Mouse (Mus musculus) cortical plate, adult 2 months (tissue): ENCODE data around the gene Tbc1d9b.

Experiments
- CTCF ChIP-seq: fragments of 200-500 bp; IDR thresholded peaks from 2 replicates; pipeline ENCODE4 v1.5.1; 2011; ENCODE audit warnings: mild to moderate bottlenecking, control low read depth, low read length; ENCODE audit not compliant: insufficient read depth; ENCODE audit errors: extremely low read depth
- POLR2A ChIP-seq: fragments of 200-500 bp; IDR thresholded peaks from 2 replicates; pipeline ENCODE4 v1.6.1; 2011; ENCODE audit warnings: mild to moderate bottlenecking, low read length, control low read depth; ENCODE audit not compliant: insufficient read depth; ENCODE audit errors: extremely low read depth

DNA sequence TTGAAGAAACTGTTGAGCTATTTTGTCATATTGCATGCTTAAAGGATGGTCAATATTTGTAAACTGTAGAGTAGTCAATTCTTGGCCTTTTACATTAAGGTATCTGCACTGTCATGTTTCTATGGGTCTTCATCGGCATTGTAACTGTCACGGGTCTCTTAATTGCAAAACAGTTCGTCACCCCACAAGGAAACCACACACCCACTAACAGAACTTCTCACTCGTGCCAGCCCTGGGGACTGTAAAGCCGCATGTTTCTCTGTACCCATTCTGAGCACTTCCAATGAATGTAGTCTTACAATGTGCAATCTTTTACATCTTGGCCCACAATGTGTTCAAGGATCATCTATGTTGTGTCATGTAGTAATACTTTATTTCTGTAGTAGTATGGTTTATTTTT lies 26.0 kb upstream of the Tbc1d9b start:
- TF ChIP-seq POLR2A, result no peak
- no peak for TF ChIP-seq CTCF
